Mouse (Mus musculus) CD4-positive, CD25-positive, alpha-beta regulatory T cell (primary cell): ENCODE data around the gene P2ry1. TPM values are rescaled to one million over a fixed set of nuclear protein-coding genes. Genes with fewer than 3 reads are reported as not detected.

Experiments used
- polyA plus RNA-seq: library from polyadenylated mRNA; unstranded; fragments of 100-300 nt; shearing (Covaris generic); gene quantifications from one replicate; pipeline ENCODE4 v1.2.1, GENCODE M21; 2017

P2ry1 gene
- 0.22 TPM for polyA plus RNA-seq

DNA sequence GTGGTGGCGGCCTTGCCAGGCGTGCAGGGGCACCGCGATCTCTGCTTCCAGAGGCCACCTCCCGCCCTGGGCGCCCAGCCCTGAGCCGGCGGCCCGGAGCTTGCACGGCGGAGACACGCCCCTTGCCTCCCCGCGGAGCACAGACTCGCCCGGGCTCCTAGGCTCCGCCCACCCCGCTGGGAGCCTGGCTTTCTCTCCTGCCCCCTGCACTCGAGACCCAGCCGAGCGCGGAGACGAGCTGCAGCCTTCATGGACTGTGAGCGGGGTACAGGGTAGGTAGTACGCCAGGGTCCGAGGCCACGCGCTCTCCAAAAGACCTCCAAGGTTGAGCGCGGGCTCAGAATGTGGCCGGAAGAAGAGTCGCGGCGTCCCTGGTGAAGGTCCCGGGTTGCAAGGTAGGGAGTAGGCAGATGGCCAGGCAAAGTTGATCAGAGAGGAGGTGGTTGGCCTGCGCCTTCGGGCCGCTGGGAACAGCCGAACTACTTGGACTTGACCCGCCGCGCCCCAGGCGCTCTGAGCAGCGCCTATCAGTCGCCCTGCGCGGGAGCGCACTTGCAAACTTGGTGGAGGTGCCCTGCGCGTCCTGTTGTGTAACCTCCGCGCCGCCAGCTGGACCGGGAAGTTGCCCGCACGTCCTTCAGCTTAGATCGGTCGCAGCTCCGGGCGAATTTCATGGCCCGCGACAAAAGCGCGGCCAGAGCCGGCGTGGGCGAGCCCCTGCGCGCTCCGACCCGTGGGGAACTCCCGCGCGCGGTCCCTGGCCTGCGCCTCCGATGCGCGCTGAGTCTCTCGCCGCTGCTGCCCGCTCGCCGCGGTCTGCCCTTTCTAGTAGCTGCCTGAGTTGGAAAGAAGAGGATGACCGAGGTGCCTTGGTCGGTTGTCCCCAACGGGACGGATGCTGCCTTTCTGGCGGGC lies at the start of gene P2ry1:
P2ry1 (plus strand) TSS at position 209 of the 915 bp plus-strand sequence.

